Mouse (Mus musculus): ENCODE results near the gene Gnb4. TPM values are rescaled to one million over a fixed set of nuclear protein-coding genes. Genes with fewer than 3 reads are reported as not detected.
A peak's percentile ranks its signal among the peaks of the same experiment; 100 is the strongest.

Gene Gnb4
- polyA plus RNA-seq, 1 experiment from 2014 or later = 74.8 TPM

DNA sequence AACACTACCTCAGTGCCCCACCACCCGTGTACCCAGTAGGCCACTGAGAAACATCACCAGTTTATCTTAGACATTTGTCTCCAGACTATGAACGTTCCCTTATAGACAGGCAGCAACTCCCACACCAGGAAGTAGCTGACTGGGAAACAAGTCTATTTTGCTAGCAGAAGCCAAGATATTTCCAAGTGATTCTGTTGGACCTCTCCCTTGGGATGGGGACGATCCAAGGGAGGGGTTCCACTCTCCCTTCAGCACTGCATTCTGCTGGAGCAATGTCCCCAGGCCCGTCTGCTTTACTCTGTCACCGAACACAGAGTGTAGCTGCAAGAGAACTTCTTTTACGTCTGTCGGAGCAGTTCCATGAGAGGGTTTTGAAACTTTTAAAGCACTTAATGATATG is 11.8 kb upstream of the Gnb4 start:
- H3K9me3 ChIP-seq (ENCODE audit: control insufficient read depth, low read depth, low read length) = no peaks in the 10 kb centered on the region
- no peaks in the 10 kb centered on the region for H3K4me1 ChIP-seq (ENCODE audit: control insufficient read depth, insufficient read depth, low read length)
- ATAC-seq (ENCODE audit: insufficient number of reproducible peaks, insufficient read depth, low FRiP score, low read depth) = no peak
- no peak overlapping the region for H3K4me3 ChIP-seq (ENCODE audit: low read depth, low read length)
- H3K9ac ChIP-seq (replicated peaks; ENCODE audit: low read depth, low read length) = no peak overlapping the region
- H3K27ac ChIP-seq (ENCODE audit: low read length) = no peak overlapping the region
- WGBS = 82% methylated on average over 7 of the region's 7 CpGs
- no peaks in the 10 kb centered on the region for H3K27me3 ChIP-seq (ENCODE audit: control insufficient read depth, insufficient read depth, low read length)
- H3K4me2 ChIP-seq (replicated peaks; ENCODE audit: low read depth, low read length) = no peak overlapping the region
- H3K36me3 ChIP-seq (ENCODE audit: control insufficient read depth, insufficient read depth, low read length) = no peaks in the 10 kb centered on the region

DNA sequence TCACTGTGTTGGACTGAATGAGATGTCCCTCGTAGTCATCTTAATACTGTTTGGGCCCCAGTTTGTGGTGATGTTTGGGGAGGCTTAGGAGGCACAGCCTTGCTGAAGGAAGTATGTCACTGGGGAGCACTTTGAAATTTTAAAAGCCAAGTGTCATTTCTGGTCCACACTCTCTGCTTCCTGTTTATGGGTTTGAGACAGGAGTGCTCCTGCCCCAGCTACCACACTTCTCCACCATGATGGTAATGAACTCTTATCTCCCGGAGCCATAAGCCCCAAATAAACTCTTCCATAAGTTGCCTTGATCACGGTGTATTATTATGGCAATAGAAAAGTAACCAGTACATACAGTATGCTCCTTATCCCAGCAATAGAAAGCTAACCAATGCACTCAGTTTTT is 5.7 kb upstream of the Gnb4 start:
- Histone ChIP-seq H3K27ac (ENCODE audit: low read length) (no peak overlapping the region), H3K9ac (replicated peaks; ENCODE audit: low read depth, low read length) (no peak overlapping the region), H3K4me2 (replicated peaks; ENCODE audit: low read depth, low read length) (no peak overlapping the region), H3K36me3 (ENCODE audit: control insufficient read depth, insufficient read depth, low read length) (no peaks in the 10 kb centered on the region), H3K4me1 (ENCODE audit: control insufficient read depth, insufficient read depth, low read length) (no peaks in the 10 kb centered on the region), H3K27me3 (ENCODE audit: control insufficient read depth, insufficient read depth, low read length) (no peaks in the 10 kb centered on the region), H3K9me3 (ENCODE audit: control insufficient read depth, low read depth, low read length) (no peaks in the 10 kb centered on the region), H3K4me3 (ENCODE audit: low read depth, low read length) (no peak overlapping the region)
- ATAC-seq (ENCODE audit: insufficient number of reproducible peaks, insufficient read depth, low FRiP score, low read depth) = no peak
- WGBS = 81% methylated on average over 3 of the region's 3 CpGs

DNA sequence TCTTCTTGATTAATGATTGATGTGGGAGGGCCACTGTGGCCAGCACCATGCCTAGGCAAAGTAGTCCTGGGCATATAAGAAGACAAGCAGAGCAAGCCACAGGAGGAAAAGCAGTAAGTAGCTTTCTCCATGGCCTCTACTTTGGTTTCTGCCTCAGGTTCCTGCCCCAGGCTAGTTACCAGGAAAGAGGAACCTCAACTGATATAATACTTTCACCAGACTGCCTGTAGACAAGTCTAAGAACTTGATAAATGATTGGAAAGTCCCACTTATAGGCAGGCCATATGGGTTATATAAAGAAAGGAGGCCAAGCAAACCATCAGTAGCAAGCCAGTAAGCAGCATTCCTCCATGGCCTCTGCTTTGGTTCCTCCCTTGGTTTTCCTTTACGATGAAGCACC is 5.3 kb upstream of the Gnb4 start:
- WGBS = 64% methylated on average over 1 of the region's 1 CpGs
- no peak overlapping the region for H3K4me3 ChIP-seq (ENCODE audit: low read depth, low read length)
- ATAC-seq (ENCODE audit: insufficient number of reproducible peaks, insufficient read depth, low FRiP score, low read depth) = no peak

GRCm38 (mm10) chr3:32617053-32617642 is 763 bp upstream of the Gnb4 start:
- peak overlapping the region; percentile 53 for H3K4me3 ChIP-seq (ENCODE audit: low read depth, low read length)
- H3K27ac ChIP-seq (ENCODE audit: low read length) = peak overlapping the region; percentile 90
- H3K4me2 ChIP-seq (replicated peaks; ENCODE audit: low read depth, low read length) = peak overlapping the region; percentile 51
- peak; percentile 35; the same call in 1 of the 2 replicates for ATAC-seq (ENCODE audit: insufficient number of reproducible peaks, insufficient read depth, low FRiP score, low read depth)
- no peaks in the 10 kb centered on the region for H3K27me3 ChIP-seq (ENCODE audit: control insufficient read depth, insufficient read depth, low read length)
- H3K36me3 ChIP-seq (ENCODE audit: control insufficient read depth, insufficient read depth, low read length) = no peaks in the 10 kb centered on the region
- peaks cover 6% of the 10 kb centered on the region; the same call in 1 of the 2 replicates for H3K4me1 ChIP-seq (ENCODE audit: control insufficient read depth, insufficient read depth, low read length)
- H3K9ac ChIP-seq (replicated peaks; ENCODE audit: low read depth, low read length) = peak overlapping the region; percentile 53
- H3K9me3 ChIP-seq (ENCODE audit: control insufficient read depth, low read depth, low read length) = no peaks in the 10 kb centered on the region
- WGBS = 11% methylated on average over 16 of the region's 16 CpGs

More for the DNA sequence above, 5.3 kb upstream of the Gnb4 start:
- Histone ChIP-seq H3K36me3 (ENCODE audit: control insufficient read depth, insufficient read depth, low read length) (no peaks in the 10 kb centered on the region), H3K9ac (replicated peaks; ENCODE audit: low read depth, low read length) (no peak overlapping the region), H3K27me3 (ENCODE audit: control insufficient read depth, insufficient read depth, low read length) (no peaks in the 10 kb centered on the region), H3K9me3 (ENCODE audit: control insufficient read depth, low read depth, low read length) (no peaks in the 10 kb centered on the region), H3K4me1 (ENCODE audit: control insufficient read depth, insufficient read depth, low read length) (no peaks in the 10 kb centered on the region), H3K4me2 (replicated peaks; ENCODE audit: low read depth, low read length) (no peak overlapping the region), H3K27ac (ENCODE audit: low read length) (no peak overlapping the region)

DNA sequence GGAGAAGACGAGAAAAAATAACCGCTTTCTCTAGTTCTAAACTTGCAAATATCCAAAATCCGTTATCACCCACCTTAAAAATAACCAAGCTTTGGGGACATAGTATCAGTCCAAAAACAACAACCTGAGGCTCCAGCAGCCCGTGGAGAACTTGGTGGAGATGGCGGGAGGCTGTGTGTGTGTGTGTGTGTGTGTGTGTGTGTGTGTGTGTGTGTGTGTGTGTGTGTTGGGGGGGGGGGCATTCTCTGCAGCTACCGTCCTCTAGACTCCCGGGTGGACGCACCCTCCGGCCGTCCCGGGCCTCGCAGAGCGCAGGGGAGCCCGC is 417 bp downstream of the Gnb4 start:
- 8% methylated on average over 14 of the region's 14 CpGs for WGBS
- Histone ChIP-seq H3K4me3 (ENCODE audit: low read depth, low read length) (peak overlapping the region; percentile 53), H3K4me1 (ENCODE audit: control insufficient read depth, insufficient read depth, low read length) (peaks cover 6% of the 10 kb centered on the region; the same call in 1 of the 2 replicates), H3K9me3 (ENCODE audit: control insufficient read depth, low read depth, low read length) (no peaks in the 10 kb centered on the region), H3K27me3 (ENCODE audit: control insufficient read depth, insufficient read depth, low read length) (no peaks in the 10 kb centered on the region), H3K36me3 (ENCODE audit: control insufficient read depth, insufficient read depth, low read length) (no peaks in the 10 kb centered on the region), H3K27ac (ENCODE audit: low read length) (peak overlapping the region; percentile 90), H3K9ac (replicated peaks; ENCODE audit: low read depth, low read length) (peak overlapping the region; percentile 53; the same call in 1 of the 2 replicates), H3K4me2 (replicated peaks; ENCODE audit: low read depth, low read length) (peak overlapping the region; percentile 51)
- no peak for ATAC-seq (ENCODE audit: insufficient number of reproducible peaks, insufficient read depth, low FRiP score, low read depth)

GRCm38 (mm10) chr3:32615376-32615775 is 1.0 kb downstream of the Gnb4 start:
- H3K9ac ChIP-seq (replicated peaks; ENCODE audit: low read depth, low read length) = no peak overlapping the region
- 32% methylated on average over 5 of the region's 5 CpGs for WGBS

GRCm38 (mm10) chr3:32614786-32615185 is 1.6 kb downstream of the Gnb4 start:
- WGBS = 65% methylated on average over 2 of the region's 2 CpGs
- Histone ChIP-seq H3K4me3 (ENCODE audit: low read depth, low read length) (peak overlapping the region; percentile 53; the same call in 1 of the 2 replicates), H3K9me3 (ENCODE audit: control insufficient read depth, low read depth, low read length) (no peaks in the 10 kb centered on the region), H3K36me3 (ENCODE audit: control insufficient read depth, insufficient read depth, low read length) (no peaks in the 10 kb centered on the region), H3K9ac (replicated peaks; ENCODE audit: low read depth, low read length) (no peak overlapping the region), H3K27me3 (ENCODE audit: control insufficient read depth, insufficient read depth, low read length) (no peaks in the 10 kb centered on the region), H3K4me1 (ENCODE audit: control insufficient read depth, insufficient read depth, low read length) (peaks cover 6% of the 10 kb centered on the region; the same call in 1 of the 2 replicates), H3K4me2 (replicated peaks; ENCODE audit: low read depth, low read length) (peak overlapping the region; percentile 51; the same call in 1 of the 2 replicates), H3K27ac (ENCODE audit: low read length) (no peak overlapping the region)
- no peak for ATAC-seq (ENCODE audit: insufficient number of reproducible peaks, insufficient read depth, low FRiP score, low read depth)

More at GRCm38 (mm10) chr3:32615376-32615775, 1.0 kb downstream of the Gnb4 start:
- no peaks in the 10 kb centered on the region for H3K9me3 ChIP-seq (ENCODE audit: control insufficient read depth, low read depth, low read length)
- H3K36me3 ChIP-seq (ENCODE audit: control insufficient read depth, insufficient read depth, low read length) = no peaks in the 10 kb centered on the region
- peak overlapping the region; percentile 53 for H3K4me3 ChIP-seq (ENCODE audit: low read depth, low read length)
- ATAC-seq (ENCODE audit: insufficient number of reproducible peaks, insufficient read depth, low FRiP score, low read depth) = no peak
- H3K27ac ChIP-seq (ENCODE audit: low read length) = no peak overlapping the region
- H3K4me2 ChIP-seq (replicated peaks; ENCODE audit: low read depth, low read length) = peak overlapping the region; percentile 51
- no peaks in the 10 kb centered on the region for H3K27me3 ChIP-seq (ENCODE audit: control insufficient read depth, insufficient read depth, low read length)
- H3K4me1 ChIP-seq (ENCODE audit: control insufficient read depth, insufficient read depth, low read length) = peaks cover 6% of the 10 kb centered on the region; the same call in 1 of the 2 replicates

DNA sequence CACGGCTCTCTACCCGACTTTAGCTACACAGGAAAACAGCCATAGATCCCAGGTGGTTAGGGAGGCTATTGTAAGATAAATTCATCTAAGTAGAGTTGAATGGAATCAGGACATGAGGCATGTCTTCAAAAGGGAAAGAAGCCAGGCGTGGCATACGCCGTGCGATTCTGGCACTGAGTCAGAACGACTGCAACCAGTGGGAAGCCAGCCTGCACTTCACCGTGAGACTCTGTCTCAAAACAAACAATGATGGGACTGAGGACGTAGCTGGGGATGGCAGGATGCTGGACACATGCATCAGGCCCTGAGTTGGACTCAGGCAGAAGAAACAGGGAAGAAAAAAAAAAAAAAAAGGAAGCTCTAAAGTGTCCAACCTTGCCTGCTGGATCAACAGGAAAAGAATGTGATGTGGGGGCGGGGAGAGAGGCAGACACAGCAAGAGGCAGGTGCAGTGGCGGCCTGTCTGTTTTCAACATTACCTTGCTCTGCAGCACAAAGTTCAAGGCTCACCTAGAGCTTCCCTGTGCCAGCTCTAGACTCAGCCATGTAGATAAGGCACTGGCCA is 4.7 kb downstream of the Gnb4 start:
- Histone ChIP-seq H3K27me3 (ENCODE audit: control insufficient read depth, insufficient read depth, low read length) (no peaks in the 10 kb centered on the region), H3K4me2 (replicated peaks; ENCODE audit: low read depth, low read length) (no peak overlapping the region), H3K9me3 (ENCODE audit: control insufficient read depth, low read depth, low read length) (no peaks in the 10 kb centered on the region), H3K4me3 (ENCODE audit: low read depth, low read length) (no peak overlapping the region), H3K9ac (replicated peaks; ENCODE audit: low read depth, low read length) (no peak overlapping the region), H3K4me1 (ENCODE audit: control insufficient read depth, insufficient read depth, low read length) (peaks cover 6% of the 10 kb centered on the region; the same call in 1 of the 2 replicates), H3K36me3 (ENCODE audit: control insufficient read depth, insufficient read depth, low read length) (no peaks in the 10 kb centered on the region), H3K27ac (ENCODE audit: low read length) (no peak overlapping the region)
- no peak for ATAC-seq (ENCODE audit: insufficient number of reproducible peaks, insufficient read depth, low FRiP score, low read depth)
- 76% methylated on average over 11 of the region's 11 CpGs for WGBS

All from stomach, embryonic 14.5 days (tissue).